ENCODE assay signal across 7 mouse cellular contexts in the genomic region with DNA sequence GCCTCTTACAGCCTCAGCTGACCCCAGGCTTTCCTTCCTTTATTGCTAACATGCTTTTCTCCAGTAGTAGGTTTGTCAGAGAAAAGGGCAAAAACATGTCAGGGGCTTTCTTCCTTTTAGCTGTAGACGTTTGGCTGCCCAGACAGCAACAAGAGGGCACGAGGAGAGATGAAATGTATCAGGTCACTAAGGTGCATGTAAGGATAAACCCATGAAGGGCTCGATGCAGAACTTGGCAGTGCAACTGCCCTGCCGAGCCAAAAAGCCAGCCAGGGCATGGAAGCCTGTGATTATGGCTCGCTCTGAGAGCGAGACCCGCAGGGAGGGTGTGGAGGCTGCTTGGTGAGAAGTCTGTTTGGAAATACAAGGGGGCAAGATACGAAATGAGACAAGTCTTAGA.
DNase-seq lines count a peak whose midpoint lies in the region; ATAC-seq and TF ChIP-seq lines count a peak whose summit lies in the region.

No protein-coding gene starts in this region.

- H3K4me3 ChIP-seq in lung, embryonic 16.5 days (ENCODE audit: low read length) = no peak overlapping the region
- no peak overlapping the region for H3K4me3 ChIP-seq in forebrain, postnatal 0 days (ENCODE audit: low read depth, low read length)
- no peak overlapping the region for H3K4me3 ChIP-seq in hindbrain, embryonic 15.5 days
- H3K4me3 ChIP-seq in intestine, postnatal 0 days (ENCODE audit: low read depth, low read length) = no peak overlapping the region

- 51% methylated on average over 8 of the region's 8 CpGs for WGBS in lung, embryonic 16.5 days
- 46% methylated on average over 8 of the region's 8 CpGs for WGBS in forebrain, postnatal 0 days
- WGBS in hindbrain, embryonic 15.5 days = 51% methylated on average over 8 of the region's 8 CpGs
- WGBS in intestine, postnatal 0 days = 79% methylated on average over 8 of the region's 8 CpGs

- no peaks in the 10 kb centered on the region for H3K36me3 ChIP-seq in lung, embryonic 16.5 days (ENCODE audit: control insufficient read depth, insufficient read depth, low read length)
- H3K36me3 ChIP-seq in forebrain, postnatal 0 days (ENCODE audit: insufficient read depth) = no peaks in the 10 kb centered on the region
- H3K36me3 ChIP-seq in hindbrain, embryonic 15.5 days = no peaks in the 10 kb centered on the region
- H3K36me3 ChIP-seq in intestine, postnatal 0 days (ENCODE audit: control insufficient read depth, insufficient read depth) = no peaks in the 10 kb centered on the region

- no peak overlapping the region for H3K4me2 ChIP-seq in lung, embryonic 16.5 days (ENCODE audit: low read depth, low read length)
- peak overlapping the region; percentile 3; the same call in 1 of the 2 replicates for H3K4me2 ChIP-seq in forebrain, postnatal 0 days (ENCODE audit: low read depth)
- no peak overlapping the region for H3K4me2 ChIP-seq in hindbrain, embryonic 15.5 days
- no peak overlapping the region for H3K4me2 ChIP-seq in intestine, postnatal 0 days (replicated peaks; ENCODE audit: low read depth)

- H3K4me1 ChIP-seq in lung, embryonic 16.5 days (replicated peaks; ENCODE audit: control insufficient read depth, insufficient read depth, low read length) = 0 out of 2 replicates have a peak, but pooled peaks cover 5% of the 10 kb centered on the region
- H3K4me1 ChIP-seq in forebrain, postnatal 0 days (ENCODE audit: insufficient read depth) = peaks cover 4% of the 10 kb centered on the region; the same call in 1 of the 2 replicates
- peaks cover 21% of the 10 kb centered on the region for H3K4me1 ChIP-seq in hindbrain, embryonic 15.5 days (replicated peaks)
- H3K4me1 ChIP-seq in intestine, postnatal 0 days (replicated peaks; ENCODE audit: control insufficient read depth, insufficient read depth, low read length) = no peaks in the 10 kb centered on the region

- no peak for TF ChIP-seq CTCF in forebrain, postnatal 0 days (IDR thresholded peaks at IDR 0.05; ENCODE audit: low read depth)
- no peak for TF ChIP-seq CTCF in intestine, postnatal 0 days (IDR thresholded peaks at IDR 0.05; ENCODE audit: low read depth)

- DNase-seq in lung, postnatal 36 days = no peak
- peak; percentile 74 for DNase-seq in cerebellum, adult 8-10 months
- DNase-seq in forebrain, postnatal 0 days = no peak
- no peak for DNase-seq in embryo, embryonic 10 days (ENCODE audit: low spot score)

- no peaks in the 10 kb centered on the region for H3K9me3 ChIP-seq in lung, embryonic 16.5 days (ENCODE audit: control insufficient read depth, low read length)
- H3K9me3 ChIP-seq in forebrain, postnatal 0 days (ENCODE audit: low read length) = no peaks in the 10 kb centered on the region
- no peaks in the 10 kb centered on the region for H3K9me3 ChIP-seq in hindbrain, embryonic 15.5 days
- no peaks in the 10 kb centered on the region for H3K9me3 ChIP-seq in intestine, postnatal 0 days (ENCODE audit: control insufficient read depth)

- ATAC-seq in lung, embryonic 16.5 days (ENCODE audit: low read depth) = no peak
- no peak for ATAC-seq in forebrain, postnatal 0 days
- ATAC-seq in hindbrain, embryonic 15.5 days (ENCODE audit: low FRiP score, low read depth) = no peak
- no peak for ATAC-seq in intestine, postnatal 0 days

- H3K27ac ChIP-seq in lung, embryonic 16.5 days (ENCODE audit: low read length) = 0 out of 2 replicates have a peak overlapping the region, but pooled peaks have one; percentile 5
- no peak overlapping the region for H3K27ac ChIP-seq in forebrain, postnatal 0 days (ENCODE audit: low read depth, low read length)
- H3K27ac ChIP-seq in hindbrain, embryonic 15.5 days (replicated peaks) = peak overlapping the region; percentile 9; the same call in 1 of the 2 replicates
- H3K27ac ChIP-seq in intestine, postnatal 0 days (ENCODE audit: low read depth, low read length) = no peak overlapping the region

- H3K27me3 ChIP-seq in lung, embryonic 16.5 days (ENCODE audit: control insufficient read depth, insufficient read depth, low read depth, low read length) = no peaks in the 10 kb centered on the region
- no peaks in the 10 kb centered on the region for H3K27me3 ChIP-seq in forebrain, postnatal 0 days (ENCODE audit: insufficient read depth, low read length)
- H3K27me3 ChIP-seq in hindbrain, embryonic 15.5 days = no peaks in the 10 kb centered on the region
- no peaks in the 10 kb centered on the region for H3K27me3 ChIP-seq in intestine, postnatal 0 days (replicated peaks; ENCODE audit: control insufficient read depth, insufficient read depth, low read length)

- no peak overlapping the region for H3K9ac ChIP-seq in lung, embryonic 16.5 days (ENCODE audit: low read length)
- H3K9ac ChIP-seq in forebrain, postnatal 0 days = 0 out of 2 replicates have a peak overlapping the region, but pooled peaks have one; percentile 2
- no peak overlapping the region for H3K9ac ChIP-seq in hindbrain, embryonic 15.5 days
- H3K9ac ChIP-seq in intestine, postnatal 0 days (ENCODE audit: low read depth, low read length) = no peak overlapping the region

Comparison
In these comparisons a context has a peak if more than half of its experiments do, and no peak if none do; other contexts are left out.
1. H3K27ac ChIP-seq: peak in lung, embryonic 16.5 days (single experiment) and hindbrain, embryonic 15.5 days (single experiment); none in forebrain, postnatal 0 days (single experiment) and intestine, postnatal 0 days (single experiment).